Mouse (Mus musculus) skeletal muscle tissue, adult 2 months (tissue): Measurements from ENCODE around the gene Pakap.
A peak's percentile ranks its signal among the peaks of the same experiment; 100 is the strongest.

Source experiments
- DNase-seq: peaks from one replicate; pipeline ENCODE4 v3.0.0-alpha.2; 2012; ENCODE audit warnings: low read depth, low spot score

Pakap gene

GRCm38 (mm10) chr4:57798286-57799018 lies 230.5 kb downstream of the Pakap start:
- no peak for DNase-seq

- DNase-seq: no peak
Measured at GRCm38 (mm10) chr4:57799297-57799696, 231.3 kb downstream of the Pakap start.

GRCm38 (mm10) chr4:57801239-57801638 lies 233.3 kb downstream of the Pakap start:
- no peak for DNase-seq

- DNase-seq: no peak
Measured at GRCm38 (mm10) chr4:57801986-57802385, 234.0 kb downstream of the Pakap start.

- DNase-seq: no peak
Measured at GRCm38 (mm10) chr4:57802411-57802810, 234.4 kb downstream of the Pakap start.

GRCm38 (mm10) chr4:57804902-57805301 lies 236.9 kb downstream of the Pakap start:
- no peak for DNase-seq

- no peak for DNase-seq
Measured at GRCm38 (mm10) chr4:57809449-57809848, 241.5 kb downstream of the Pakap start.

GRCm38 (mm10) chr4:57812075-57812474 lies 244.1 kb downstream of the Pakap start:
- DNase-seq: no peak

- no peak for DNase-seq
Measured at GRCm38 (mm10) chr4:57812916-57813575, 245.1 kb downstream of the Pakap start.

GRCm38 (mm10) chr4:57813576-57813945 lies 245.6 kb downstream of the Pakap start:
- peak; percentile 21 for DNase-seq

- DNase-seq: no peak
Measured at GRCm38 (mm10) chr4:57815355-57815754, 247.4 kb downstream of the Pakap start.

GRCm38 (mm10) chr4:57816146-57816545 lies 248.2 kb downstream of the Pakap start:
- no peak for DNase-seq

GRCm38 (mm10) chr4:57820839-57821374 lies 252.9 kb downstream of the Pakap start:
- no peak for DNase-seq

- DNase-seq: no peak
Measured at GRCm38 (mm10) chr4:57821556-57822356, 253.8 kb downstream of the Pakap start.

- no peak for DNase-seq
Measured at GRCm38 (mm10) chr4:57822641-57823040, 254.7 kb downstream of the Pakap start.

GRCm38 (mm10) chr4:57824626-57825240 lies 256.8 kb downstream of the Pakap start:
- DNase-seq: no peak

- DNase-seq: no peak
Measured at GRCm38 (mm10) chr4:57826272-57826671, 258.3 kb downstream of the Pakap start.

- no peak for DNase-seq
Measured at GRCm38 (mm10) chr4:57829131-57829530, 261.2 kb downstream of the Pakap start.

GRCm38 (mm10) chr4:57829740-57830139 lies 261.8 kb downstream of the Pakap start:
- no peak for DNase-seq

- no peak for DNase-seq
Measured at GRCm38 (mm10) chr4:57832318-57832717, 264.3 kb downstream of the Pakap start.

- DNase-seq: no peak
Measured at GRCm38 (mm10) chr4:57833060-57833459, 265.1 kb downstream of the Pakap start.

GRCm38 (mm10) chr4:57834141-57834540 lies 266.2 kb downstream of the Pakap start:
- no peak for DNase-seq
